Mouse (Mus musculus): ENCODE measurements around the gene Ube2d2b.

The Ube2d2b gene

DNA sequence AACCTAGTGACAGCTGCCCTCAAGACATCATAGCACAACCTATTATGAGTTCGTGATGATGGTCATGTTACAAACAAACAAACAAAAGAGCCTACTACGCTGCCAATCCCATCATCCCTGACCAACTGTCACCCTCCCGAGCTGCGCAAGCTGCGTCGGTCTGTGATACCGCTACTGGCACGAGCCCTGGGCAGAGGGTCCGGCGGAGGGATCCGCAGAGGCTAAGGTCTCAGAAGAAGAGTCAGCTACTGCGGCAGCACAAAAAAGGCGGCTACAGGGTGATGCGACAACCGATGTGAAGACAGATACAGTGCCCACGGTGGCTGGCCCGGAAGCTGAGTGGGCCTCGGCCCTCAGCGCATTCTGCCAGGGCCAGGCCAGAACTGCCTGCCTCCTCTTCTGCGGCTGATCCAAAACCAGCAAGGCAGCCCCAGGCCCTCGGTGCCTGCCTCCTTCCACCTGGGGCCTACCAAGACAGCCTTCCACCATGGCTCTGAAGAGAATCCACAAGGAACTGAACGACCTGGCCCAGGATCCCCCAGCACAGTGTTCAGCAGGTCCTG, at the start of gene Ube2d2b:
Ube2d2b (plus strand) TSS at position 102 of the 563 bp plus-strand sequence.
- DNase-seq (ENCODE audit: extremely low read depth, insufficient read length, low spot score), result no peak

DNA sequence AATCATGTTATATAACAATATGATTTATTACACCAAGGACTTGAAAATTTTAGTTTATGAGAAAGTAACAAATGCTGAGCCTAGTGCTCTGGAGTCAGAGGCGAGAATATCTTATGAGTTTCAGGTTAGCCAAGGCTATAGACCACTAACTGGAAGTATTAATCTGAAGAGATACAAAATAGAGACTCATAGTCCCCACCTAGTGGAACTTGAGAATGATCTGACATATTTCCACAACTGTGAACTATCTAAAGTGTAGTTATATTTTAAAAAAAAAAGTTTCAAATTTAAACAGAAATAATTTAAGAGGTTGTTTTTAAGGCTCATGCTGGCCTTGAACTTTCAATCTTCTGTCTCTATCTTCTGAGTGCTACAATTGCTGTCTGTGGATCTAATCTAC, 47.5 kb upstream of the Ube2d2b start:
- DNase-seq (ENCODE audit: extremely low read depth, insufficient read length, low spot score), result no peak

DNA sequence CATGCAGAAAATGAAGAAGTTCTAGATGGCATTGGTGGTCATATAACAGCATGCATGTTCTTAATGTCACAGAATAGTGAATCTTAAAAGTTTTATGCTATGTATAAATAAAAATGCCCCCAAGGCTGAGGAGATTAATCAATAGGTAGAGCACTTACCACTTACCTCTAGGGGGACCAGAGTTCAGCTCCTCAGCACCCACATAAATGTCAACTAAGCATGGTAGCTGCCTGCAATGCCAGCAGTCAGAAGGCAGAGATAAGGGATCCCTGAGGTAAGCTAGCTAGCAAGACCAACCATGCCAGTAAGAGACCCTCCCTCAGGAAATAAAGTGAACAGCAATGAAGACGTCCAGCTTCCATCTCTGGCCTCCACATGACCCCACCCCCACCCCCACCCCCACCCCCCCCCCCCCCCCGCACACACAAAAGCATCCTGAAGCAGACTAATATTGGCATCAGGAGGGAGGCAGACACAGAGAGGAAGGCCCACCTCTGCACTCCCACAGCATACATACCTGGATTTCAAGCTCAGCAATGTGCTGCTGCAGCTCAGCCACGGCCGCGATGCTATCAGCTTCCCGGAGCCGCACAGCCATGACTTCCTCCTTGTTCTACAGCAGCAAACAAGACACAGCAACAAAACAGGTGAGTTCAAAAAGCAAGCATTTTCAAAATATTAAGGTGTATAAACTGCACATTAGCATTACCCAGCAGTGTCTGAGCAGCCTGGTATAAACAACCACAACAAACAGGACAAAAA, 42.0 kb upstream of the Ube2d2b start:
- DNase-seq (ENCODE audit: extremely low read depth, insufficient read length, low spot score), result no peak

DNA sequence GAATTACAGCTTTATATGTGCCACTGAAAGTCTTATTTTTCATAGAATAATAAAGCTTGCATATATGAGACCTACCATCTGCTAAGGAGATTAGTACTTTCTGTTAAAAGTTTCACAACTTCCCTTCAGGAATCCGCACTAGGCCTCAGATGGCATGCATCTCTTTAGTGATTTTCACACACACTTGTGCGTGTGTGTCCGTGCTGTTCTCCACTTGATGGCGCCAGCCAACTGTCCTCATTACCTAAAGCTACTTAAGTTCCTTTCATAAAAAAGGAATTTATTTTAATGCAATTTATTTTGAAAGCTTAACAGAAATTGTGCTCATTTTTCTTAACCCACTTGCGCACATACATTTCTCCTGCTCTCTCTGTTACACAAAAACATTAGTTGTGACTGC, 40.4 kb upstream of the Ube2d2b start:
- no peak for DNase-seq (ENCODE audit: extremely low read depth, insufficient read length, low spot score)

DNA sequence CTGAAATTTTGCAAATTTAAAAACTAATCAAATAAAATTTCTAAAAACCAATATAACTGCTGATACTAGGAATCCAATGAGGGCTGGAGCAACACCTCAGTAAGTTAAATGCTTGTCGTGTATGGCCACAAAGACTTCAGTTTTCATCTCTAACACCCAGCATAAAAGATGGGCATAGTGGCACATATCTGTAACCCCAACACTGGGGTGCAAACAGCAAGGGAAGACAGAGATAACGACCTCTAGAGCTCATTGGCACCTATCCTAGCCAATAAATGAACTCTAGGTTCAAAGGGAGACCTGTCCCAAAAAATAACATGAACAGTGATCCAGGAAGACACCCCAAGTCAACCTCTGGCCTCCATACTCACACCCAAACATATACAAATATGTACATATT, 37.9 kb upstream of the Ube2d2b start:
- DNase-seq (ENCODE audit: extremely low read depth, insufficient read length, low spot score), result no peak

DNA sequence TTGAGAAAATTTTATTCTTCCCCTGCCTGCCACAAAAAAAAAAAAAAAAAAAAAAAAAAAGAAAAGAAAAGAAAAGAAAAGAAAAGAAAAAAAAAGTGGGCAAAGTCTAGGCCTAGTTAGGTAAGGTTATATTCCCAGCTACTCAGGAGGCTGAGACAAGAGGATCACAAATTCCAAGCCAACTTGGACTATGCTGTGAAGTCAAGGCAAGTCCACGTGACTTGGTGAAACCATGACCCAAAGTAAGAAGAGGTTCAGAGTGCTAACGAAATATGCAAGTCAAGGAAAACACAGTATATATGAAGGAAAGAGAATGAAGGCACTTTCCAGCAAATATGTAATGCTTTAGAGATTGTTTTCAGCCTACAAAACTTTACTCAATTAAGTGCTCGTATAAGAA, 37.4 kb upstream of the Ube2d2b start:
- DNase-seq (ENCODE audit: extremely low read depth, insufficient read length, low spot score), result no peak

DNA sequence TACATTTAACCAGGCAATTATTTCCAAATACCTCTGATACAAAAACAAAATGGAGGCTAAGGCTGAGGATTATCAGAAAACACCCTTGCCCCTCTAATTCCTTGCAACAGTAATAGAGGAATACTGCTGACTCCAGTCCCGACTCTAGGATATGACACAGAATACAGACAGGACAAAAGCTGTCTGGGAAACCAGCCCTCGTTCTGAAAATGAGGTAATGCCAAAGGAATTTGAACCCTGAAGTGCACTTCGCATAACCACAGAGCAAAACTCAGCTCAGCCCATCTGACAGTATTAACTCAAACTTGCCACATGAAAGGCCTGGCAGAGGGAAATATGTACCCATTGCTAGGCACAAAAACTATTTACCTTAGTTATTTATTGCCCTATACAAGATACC, 36.6 kb upstream of the Ube2d2b start:
- DNase-seq (ENCODE audit: extremely low read depth, insufficient read length, low spot score), result peak; percentile 42

DNA sequence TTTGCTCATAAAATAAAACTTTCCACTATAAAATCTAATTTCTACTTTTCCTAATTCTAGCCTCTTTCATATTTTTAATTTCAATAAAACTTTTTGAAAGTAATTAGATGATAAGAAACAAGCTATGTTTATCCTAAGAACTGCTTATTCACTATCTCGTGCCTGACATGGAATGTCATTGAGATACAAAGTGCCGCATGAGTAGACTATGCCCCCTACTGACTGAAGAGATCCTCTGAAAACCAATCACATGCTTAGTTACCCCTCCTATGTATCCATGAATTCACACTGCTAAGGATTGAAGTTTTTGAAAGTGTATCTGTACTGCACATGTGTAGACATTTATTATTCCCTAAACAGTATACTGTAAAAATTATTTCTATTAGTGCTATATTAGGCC, 36.0 kb upstream of the Ube2d2b start:
- no peak for DNase-seq (ENCODE audit: extremely low read depth, insufficient read length, low spot score)

DNA sequence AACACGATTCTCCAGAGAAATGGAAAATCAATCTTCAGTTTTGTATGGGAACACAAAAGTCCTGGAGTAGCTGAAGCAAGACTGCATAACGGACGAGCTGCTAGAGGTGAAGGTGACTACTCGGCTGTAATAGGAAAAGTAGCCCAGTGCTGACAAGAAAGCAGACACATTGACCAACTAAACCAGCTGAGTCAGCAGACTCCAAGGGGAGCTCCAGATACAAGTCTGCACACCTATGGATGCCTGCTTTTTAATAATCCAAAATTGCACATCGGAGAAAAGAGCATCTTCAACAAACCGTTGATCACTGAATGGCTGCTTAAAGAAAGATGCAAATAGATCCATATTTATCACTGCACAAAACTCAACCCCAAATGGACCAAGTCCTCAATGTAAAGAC, 31.6 kb upstream of the Ube2d2b start:
- no peak for DNase-seq (ENCODE audit: extremely low read depth, insufficient read length, low spot score)

DNA sequence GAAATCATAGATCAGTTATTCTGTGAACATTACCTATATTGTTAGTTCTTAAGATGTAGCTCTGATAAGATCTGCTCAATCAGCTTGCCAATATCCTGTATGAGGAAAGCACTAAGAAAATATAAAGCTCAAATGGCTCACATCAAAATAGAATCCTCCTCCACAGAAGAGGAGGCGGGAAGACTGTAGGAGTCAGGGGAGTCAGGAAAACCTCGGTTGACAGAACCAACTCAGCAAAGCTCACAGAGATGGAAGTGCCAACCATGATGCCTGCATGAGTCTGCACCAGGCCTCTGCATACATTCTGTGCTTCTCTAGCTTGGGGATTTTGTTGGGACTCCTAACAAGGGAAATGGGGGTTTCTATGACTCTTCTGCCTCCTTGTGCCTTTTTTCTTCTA, 28.7 kb upstream of the Ube2d2b start:
- no peak for DNase-seq (ENCODE audit: extremely low read depth, insufficient read length, low spot score)

DNA sequence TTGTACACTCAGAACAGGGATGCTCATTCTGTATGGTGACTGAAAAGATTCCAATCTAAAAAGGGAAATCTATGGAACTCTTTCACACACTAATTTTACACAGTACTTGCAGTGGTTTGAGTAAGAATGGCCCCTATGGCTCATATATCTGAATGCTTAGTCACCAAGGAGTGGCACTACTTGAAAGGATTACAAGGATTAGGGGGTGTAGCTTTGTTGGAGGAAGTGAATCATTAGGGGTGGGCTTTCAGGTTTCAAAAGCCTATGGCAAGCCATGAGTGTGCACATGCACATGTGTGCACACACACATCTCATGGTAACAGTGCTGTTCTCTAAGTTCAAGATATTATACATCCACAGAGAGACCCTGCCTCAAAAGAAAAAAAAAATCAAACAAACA, 27.3 kb upstream of the Ube2d2b start:
- peak; percentile 19 for DNase-seq (ENCODE audit: extremely low read depth, insufficient read length, low spot score)

DNA sequence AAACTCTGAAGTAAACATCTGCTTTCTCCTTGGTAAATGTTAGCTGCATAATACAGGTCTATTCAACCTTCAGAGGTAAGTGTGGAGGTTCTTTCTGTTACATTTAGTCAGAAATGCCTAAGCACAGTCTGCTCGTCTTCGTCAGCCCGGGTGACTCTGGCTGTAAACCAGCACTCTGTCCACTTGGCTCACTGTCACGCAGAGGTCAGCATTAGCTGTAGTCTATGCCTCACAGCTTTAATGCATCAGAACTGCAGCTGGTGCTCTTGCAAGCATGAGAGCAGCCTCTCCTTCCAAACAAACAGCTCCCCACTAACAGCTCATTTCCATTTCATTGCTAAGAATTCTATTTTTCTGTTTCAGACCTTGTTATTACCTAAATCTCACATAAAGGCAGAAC, 22.4 kb upstream of the Ube2d2b start:
- no peak for DNase-seq (ENCODE audit: extremely low read depth, insufficient read length, low spot score)

DNA sequence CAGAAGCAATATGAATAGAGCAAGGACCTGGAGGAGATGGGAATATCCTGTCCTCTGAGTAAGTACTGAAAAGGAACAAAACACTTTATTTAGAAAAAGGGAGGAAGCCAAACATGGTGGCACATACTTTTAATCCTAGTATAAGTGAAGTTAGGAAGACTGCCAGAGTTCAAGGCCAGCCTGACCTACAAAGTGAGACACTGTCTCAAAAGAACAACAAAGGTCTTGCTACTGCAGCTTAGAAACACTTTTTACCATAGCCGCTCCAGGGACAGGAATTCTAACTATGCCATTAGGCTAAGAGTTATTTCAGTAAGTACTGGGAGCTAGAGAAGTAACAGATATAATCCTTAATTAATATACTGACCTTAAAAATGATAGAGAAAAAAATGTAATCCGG, 15.2 kb upstream of the Ube2d2b start:
- no peak for DNase-seq (ENCODE audit: extremely low read depth, insufficient read length, low spot score)

DNA sequence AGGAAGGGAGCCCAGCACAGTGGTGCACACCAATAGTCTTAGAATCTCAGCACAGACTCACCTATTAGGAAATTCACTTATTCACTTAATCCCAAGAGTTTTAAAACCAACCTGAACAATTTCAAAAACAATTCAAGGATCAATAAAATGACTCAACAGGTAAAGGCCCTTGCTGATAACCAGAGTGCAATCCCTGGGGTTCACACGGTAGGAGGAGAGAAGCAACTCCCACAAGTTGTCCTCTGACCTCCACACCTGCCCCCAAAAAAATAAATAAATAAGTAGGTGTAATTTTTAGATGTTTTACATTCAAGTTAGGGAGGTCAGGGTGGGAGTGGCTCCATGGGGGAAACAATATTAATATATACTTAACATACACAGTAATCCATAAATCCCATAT, 7.4 kb upstream of the Ube2d2b start:
- no peak for DNase-seq (ENCODE audit: extremely low read depth, insufficient read length, low spot score)

DNA sequence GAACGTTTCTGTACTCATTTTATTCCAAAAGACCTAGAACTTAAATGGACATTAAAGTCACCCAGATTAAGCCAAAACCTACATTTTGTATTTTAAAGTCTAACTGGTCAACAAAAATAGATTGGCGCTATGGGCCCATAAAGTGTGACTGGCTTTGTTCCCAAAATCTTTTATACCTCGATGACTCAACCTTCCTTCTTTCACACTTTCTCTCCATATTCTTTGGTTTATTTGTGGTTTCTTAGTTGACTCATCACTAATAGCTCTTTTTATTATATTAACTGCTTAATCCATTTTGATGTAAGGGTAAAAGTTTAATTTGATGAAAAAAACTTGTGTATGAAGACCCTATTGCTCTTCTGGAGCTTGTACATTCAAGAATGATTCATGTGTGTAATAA, 1.5 kb downstream of the Ube2d2b start:
- peak; percentile 39 for DNase-seq (ENCODE audit: extremely low read depth, insufficient read length, low spot score)

DNA sequence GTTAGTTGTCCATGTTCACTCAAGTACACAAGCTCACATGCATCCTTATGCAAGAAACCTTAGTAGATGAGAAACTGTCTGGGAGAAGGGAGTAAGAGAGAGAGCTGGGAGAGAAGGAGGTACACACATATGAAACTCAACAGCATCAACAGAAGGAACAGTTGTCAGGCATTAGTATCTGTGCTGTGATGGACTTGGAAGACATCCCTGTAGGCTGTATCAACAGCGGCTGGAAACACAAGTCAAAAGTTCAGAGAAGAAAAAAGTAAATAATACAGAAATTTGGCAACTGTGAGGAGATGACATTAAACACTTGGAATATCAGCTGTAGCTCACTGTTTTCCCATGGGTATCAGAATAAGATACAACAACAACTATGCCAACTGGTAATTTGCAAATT, 4.4 kb downstream of the Ube2d2b start:
- DNase-seq (ENCODE audit: extremely low read depth, insufficient read length, low spot score), result no peak

DNA sequence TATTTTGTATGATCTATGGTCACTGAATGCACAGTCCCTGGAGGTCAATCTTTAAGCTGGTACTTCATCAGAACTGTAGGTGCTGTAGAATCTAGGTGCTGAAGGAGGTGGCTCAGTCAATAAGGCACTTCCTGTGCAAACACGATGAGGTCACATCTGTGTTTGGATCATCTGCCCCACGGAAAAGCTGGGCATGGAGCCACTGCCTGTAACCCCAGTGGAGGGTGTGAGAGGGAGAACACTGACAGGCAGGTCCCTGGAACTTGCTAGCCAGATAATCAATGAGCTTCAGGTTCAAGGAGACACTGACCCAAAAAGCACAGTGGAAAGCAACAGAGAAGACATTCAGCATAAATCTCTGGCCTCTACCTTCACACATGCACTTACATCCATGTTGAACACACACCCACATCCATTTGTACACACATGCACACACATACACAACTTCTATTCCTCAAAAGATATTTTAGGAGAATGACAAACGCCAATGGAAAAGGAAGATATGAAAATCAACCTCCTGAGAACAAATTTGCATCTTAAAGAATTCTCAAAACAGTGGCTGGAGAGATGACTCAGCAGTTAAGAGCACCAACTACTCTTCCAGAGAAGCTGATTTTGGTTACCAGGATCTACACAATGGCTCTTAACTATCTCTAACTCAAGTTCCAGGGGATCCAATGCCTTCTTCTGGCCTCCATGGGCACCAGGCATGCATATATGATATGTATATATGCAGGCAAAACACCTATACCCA, 9.2 kb downstream of the Ube2d2b start:
- DNase-seq (ENCODE audit: extremely low read depth, insufficient read length, low spot score), result no peak

DNA sequence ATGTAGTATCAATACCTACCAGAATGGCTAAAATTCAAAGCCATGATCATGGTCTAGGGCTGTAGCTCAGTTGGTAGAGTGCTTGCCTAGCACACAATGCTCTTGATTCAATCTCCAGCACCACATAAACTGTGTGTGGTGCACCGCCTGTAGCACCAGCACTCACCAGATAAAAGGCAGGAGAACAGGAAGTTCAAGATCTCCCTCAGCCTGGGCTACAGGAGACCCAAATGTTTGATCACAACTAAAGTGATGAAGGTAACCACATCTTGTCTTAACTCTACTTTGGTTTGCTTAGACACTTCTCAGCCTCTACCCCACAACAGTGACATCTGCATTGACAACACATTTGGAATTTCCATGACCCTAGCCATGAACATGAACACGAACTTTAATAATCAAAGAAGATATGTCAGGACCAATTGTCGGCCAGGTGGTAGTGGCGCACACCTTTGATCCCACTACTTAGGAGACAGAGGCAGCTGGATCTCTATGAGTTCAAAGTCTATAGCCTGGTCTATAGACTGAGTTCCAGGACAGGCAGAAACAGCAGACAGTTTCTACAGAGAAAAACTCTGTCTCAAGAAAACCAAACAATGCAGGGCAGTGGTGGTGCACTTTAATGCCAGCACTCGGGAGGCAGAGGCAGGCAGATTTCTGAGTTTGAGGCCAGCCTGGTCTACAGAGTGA, 10.8 kb downstream of the Ube2d2b start:
- no peak for DNase-seq (ENCODE audit: extremely low read depth, insufficient read length, low spot score)

DNA sequence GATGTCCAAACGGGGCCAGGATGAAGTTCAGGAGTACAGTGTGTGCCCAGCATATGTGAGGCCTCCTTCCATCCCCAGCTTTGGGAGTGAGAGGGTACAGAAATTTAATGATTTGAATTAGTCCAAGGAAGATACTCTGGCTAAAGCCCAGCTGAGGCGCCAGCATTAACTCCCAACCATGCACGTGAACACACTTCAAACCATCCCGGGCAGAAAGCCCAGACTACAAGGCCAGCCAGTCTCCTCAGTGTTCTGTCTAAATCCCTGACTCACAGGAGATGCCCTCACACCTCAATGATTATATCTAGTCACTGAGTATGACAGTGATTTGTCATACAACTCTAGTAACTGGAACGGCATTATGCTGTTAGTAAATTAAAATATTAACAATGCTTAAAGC, 17.4 kb downstream of the Ube2d2b start:
- no peak for DNase-seq (ENCODE audit: extremely low read depth, insufficient read length, low spot score)

DNA sequence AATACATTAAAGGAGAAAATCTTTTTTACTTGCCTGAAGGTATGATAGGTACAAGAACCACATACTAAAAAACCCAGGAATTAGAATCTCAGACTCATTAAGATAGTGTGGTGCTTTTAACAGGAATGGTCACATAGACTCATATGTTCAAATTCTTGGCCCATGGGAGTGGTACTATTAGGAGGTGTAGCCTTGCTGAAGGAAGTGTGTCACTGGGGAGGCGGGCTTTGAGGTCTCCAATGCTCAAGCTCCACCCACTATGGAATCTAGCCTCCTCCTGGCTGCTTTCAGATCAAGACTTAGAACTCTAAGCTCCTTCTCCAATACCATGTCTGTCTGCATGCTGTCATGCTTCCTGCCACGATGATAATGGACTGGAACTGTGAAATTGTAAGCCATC, 17.9 kb downstream of the Ube2d2b start:
- DNase-seq (ENCODE audit: extremely low read depth, insufficient read length, low spot score), result no peak

DNA sequence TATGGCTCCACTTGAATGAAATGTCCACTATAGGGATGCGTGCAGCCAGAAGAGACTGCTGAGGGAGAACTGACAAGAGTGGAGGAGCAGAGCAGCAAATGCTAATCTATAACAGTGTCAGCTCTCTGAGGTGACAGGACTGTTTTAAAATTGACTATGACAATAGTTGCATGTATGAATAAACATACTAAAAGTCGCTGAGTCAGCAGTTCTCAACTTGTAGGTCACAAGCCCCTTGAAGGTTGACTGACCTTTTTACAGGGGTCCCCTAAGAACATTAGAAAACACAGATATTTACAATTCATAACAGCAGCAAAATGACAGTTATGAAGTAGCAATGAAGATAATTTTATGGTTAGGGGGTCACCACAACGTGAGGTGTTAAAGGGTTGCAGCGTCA, 19.1 kb downstream of the Ube2d2b start:
- no peak for DNase-seq (ENCODE audit: extremely low read depth, insufficient read length, low spot score)
